Mouse (Mus musculus) embryonic facial prominence, embryonic 15.5 days (tissue): ENCODE results near the gene Irak2. TPM values are rescaled to one million over a fixed set of nuclear protein-coding genes. Genes with fewer than 3 reads are reported as not detected.
"Not testable (repeated sequence)": the region's sequence is repeated elsewhere in the genome, so short reads cannot be mapped to it uniquely, and the experiment has no call there.

ENCODE experiments used
- ATAC-seq: fragments of 200-750 bp; cut with Nextera tagmentation; 2 replicates; pipeline ENCODE4 v1.8.0; 2017; ENCODE audit warnings: low read depth, moderate TSS enrichment; ENCODE audit not compliant: insufficient number of reproducible peaks, low FRiP score, low TSS enrichment
- H3K27ac ChIP-seq: fragments of 300-500 bp; sonication (generic); replicated peaks from 2 replicates; pipeline ENCODE4 v1.5.1; 2015; ENCODE audit warnings: mild to moderate bottlenecking, inconsistent platforms
- H3K27me3 ChIP-seq: fragments of 300-500 bp; sonication (generic); 2 replicates; pipeline ENCODE4 v1.6.1; 2015; ENCODE audit warnings: inconsistent platforms
- H3K36me3 ChIP-seq: fragments of 300-500 bp; sonication (generic); 2 replicates; pipeline ENCODE4 v1.6.1; 2015; ENCODE audit warnings: mild to moderate bottlenecking, inconsistent platforms
- H3K4me1 ChIP-seq: fragments of 300-500 bp; sonication (generic); 2 replicates; pipeline ENCODE4 v1.6.1; 2015; ENCODE audit warnings: inconsistent platforms
- H3K4me2 ChIP-seq: fragments of 300-500 bp; sonication (generic); replicated peaks from 2 replicates; pipeline ENCODE4 v1.6.1; 2015; ENCODE audit warnings: mild to moderate bottlenecking, inconsistent platforms
- H3K4me3 ChIP-seq: fragments of 300-500 bp; sonication (generic); replicated peaks from 2 replicates; pipeline ENCODE4 v1.5.1; 2015; ENCODE audit warnings: mild to moderate bottlenecking, inconsistent platforms
- H3K9ac ChIP-seq: fragments of 300-500 bp; sonication (generic); 2 replicates; pipeline ENCODE4 v1.6.1; 2015; ENCODE audit warnings: inconsistent platforms
- H3K9me3 ChIP-seq: fragments of 300-500 bp; sonication (generic); replicated peaks from 2 replicates; pipeline ENCODE4 v1.6.1; 2016; ENCODE audit warnings: inconsistent platforms
- WGBS: fragments of 180-500 bp; shearing (Covaris S2); methylation state at CpG from one replicate; pipeline ENCODE4 v1.1.7; 2015; 5-methylcytosine and 5-hydroxymethylcytosine counted together
- polyA plus RNA-seq: library from polyadenylated mRNA; unstranded; fragments of >200 nt; fragmentation: Nextera tagmentation; extraction: Ambion mirVana; gene quantifications from 2 replicates; pipeline ENCODE4 v1.2.1, GENCODE M21; 2015

Gene Irak2
- polyA plus RNA-seq, 1 experiment from 2014 or later: 4.0 TPM

- not testable (repeated sequence) for H3K27me3 ChIP-seq, H3K27ac ChIP-seq, ATAC-seq, H3K36me3 ChIP-seq, H3K4me1 ChIP-seq, H3K4me2 ChIP-seq, H3K9ac ChIP-seq, H3K4me3 ChIP-seq, H3K9me3 ChIP-seq
- WGBS: 85% methylated on average over 1 of the region's 1 CpGs
Observed at GRCm38 (mm10) chr6:113672029-113672428, 33.8 kb downstream of the Irak2 start.

GRCm38 (mm10) chr6:113672989-113673388 lies 34.7 kb downstream of the Irak2 start:
- no peaks in the 10 kb centered on the region for H3K27me3 ChIP-seq
- H3K36me3 ChIP-seq: no peaks in the 10 kb centered on the region
- no peak overlapping the region for H3K9ac ChIP-seq
- H3K4me1 ChIP-seq: peaks cover 6% of the 10 kb centered on the region
- no peak for ATAC-seq
- H3K9me3 ChIP-seq: no peaks in the 10 kb centered on the region
- 75% methylated on average over 6 of the region's 6 CpGs for WGBS
- no peak overlapping the region for H3K27ac ChIP-seq
- H3K4me3 ChIP-seq: no peak overlapping the region
- no peak overlapping the region for H3K4me2 ChIP-seq

GRCm38 (mm10) chr6:113675234-113675633 lies 37.0 kb downstream of the Irak2 start:
- Histone ChIP-seq H3K27me3 (no peaks in the 10 kb centered on the region), H3K9me3 (no peaks in the 10 kb centered on the region), H3K27ac (no peak overlapping the region), H3K4me1 (no peaks in the 10 kb centered on the region), H3K4me2 (no peak overlapping the region), H3K4me3 (no peak overlapping the region), H3K9ac (no peak overlapping the region), H3K36me3 (no peaks in the 10 kb centered on the region)
- WGBS: 68% methylated on average over 4 of the region's 4 CpGs
- ATAC-seq: no peak

DNA sequence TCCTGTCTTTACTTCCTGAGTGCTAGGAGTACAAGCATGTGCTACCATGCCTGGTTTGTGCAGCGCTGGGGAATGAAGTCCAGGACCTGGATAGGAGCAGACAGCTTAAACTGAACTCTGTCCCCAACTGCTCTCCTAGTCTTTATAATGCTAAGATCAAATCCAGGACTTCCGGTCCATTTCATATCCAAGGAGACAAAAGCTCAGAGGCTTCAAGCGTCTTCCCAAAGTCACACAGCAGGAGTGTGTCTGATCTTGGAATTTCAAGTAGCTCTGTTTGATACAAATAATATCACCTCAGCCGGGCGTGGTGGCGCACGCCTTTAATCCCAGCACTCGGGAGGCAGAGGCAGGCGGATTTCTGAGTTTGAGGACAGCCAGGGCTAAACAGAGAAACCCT lies 37.7 kb downstream of the Irak2 start:
- 94% methylated on average over 9 of the region's 9 CpGs for WGBS
- Histone ChIP-seq H3K4me1 (no peaks in the 10 kb centered on the region), H3K27me3 (no peaks in the 10 kb centered on the region), H3K4me3 (no peak overlapping the region), H3K27ac (no peak overlapping the region), H3K9me3 (no peaks in the 10 kb centered on the region), H3K4me2 (no peak overlapping the region), H3K9ac (no peak overlapping the region), H3K36me3 (no peaks in the 10 kb centered on the region)
- no peak for ATAC-seq

DNA sequence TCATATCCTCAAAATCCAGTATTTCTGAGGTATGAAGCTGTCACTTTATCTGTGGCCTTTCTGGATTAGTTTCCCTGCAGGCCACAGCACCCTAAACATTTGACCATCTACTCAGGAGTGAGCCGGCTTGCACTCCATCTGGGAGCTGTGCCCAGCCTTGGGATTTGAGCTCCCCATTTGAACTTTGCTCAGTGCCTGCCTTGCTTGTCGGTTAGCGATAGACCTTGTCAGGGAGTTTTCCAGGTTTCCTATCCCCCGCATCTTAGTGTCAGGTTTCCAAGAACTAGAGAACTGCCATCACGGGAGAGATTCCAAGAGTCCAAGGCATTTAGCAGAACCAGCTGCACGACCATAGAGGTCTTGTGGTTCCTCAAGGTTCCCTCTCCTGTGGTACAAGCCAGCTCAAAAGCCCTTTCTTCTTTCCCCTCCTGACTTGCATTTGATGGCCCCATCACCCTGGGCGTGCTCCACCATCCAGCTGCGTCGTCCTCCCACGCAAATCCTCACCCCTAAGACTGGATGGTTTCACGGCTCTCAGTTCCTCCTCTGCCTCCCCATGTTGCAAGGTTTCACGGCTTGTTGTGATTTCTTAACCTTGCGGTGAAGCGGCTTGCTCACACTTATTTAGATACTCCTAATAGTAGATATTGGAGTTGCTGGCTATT lies 38.9 kb downstream of the Irak2 start:
- ATAC-seq: no peak
- H3K27me3 ChIP-seq: no peaks in the 10 kb centered on the region
- no peaks in the 10 kb centered on the region for H3K36me3 ChIP-seq
- WGBS: 55% methylated on average over 14 of the region's 14 CpGs
- no peak overlapping the region for H3K4me3 ChIP-seq
- no peak overlapping the region for H3K9ac ChIP-seq
- H3K27ac ChIP-seq: no peak overlapping the region
- no peaks in the 10 kb centered on the region for H3K9me3 ChIP-seq
- no peaks in the 10 kb centered on the region for H3K4me1 ChIP-seq
- no peak overlapping the region for H3K4me2 ChIP-seq

- ATAC-seq: no peak
- H3K27me3 ChIP-seq: no peaks in the 10 kb centered on the region
- 71% methylated on average over 14 of the region's 14 CpGs for WGBS
- H3K36me3 ChIP-seq: no peaks in the 10 kb centered on the region
- no peak overlapping the region for H3K27ac ChIP-seq
- no peaks in the 10 kb centered on the region for H3K9me3 ChIP-seq
- H3K4me3 ChIP-seq: no peak overlapping the region
- H3K4me1 ChIP-seq: no peaks in the 10 kb centered on the region
- H3K9ac ChIP-seq: no peak overlapping the region
- no peak overlapping the region for H3K4me2 ChIP-seq
Observed at GRCm38 (mm10) chr6:113678246-113679012, 40.2 kb downstream of the Irak2 start.

- WGBS: 69% methylated on average over 9 of the region's 9 CpGs
- H3K9ac ChIP-seq: no peak overlapping the region
- ATAC-seq: no peak
- H3K27me3 ChIP-seq: no peaks in the 10 kb centered on the region
- H3K9me3 ChIP-seq: no peaks in the 10 kb centered on the region
- H3K4me2 ChIP-seq: no peak overlapping the region
- H3K27ac ChIP-seq: no peak overlapping the region
- no peaks in the 10 kb centered on the region for H3K4me1 ChIP-seq
- H3K4me3 ChIP-seq: no peak overlapping the region
- no peaks in the 10 kb centered on the region for H3K36me3 ChIP-seq
Observed at GRCm38 (mm10) chr6:113679993-113680566, 41.8 kb downstream of the Irak2 start.

- Histone ChIP-seq H3K4me1 (no peaks in the 10 kb centered on the region), H3K27ac (no peak overlapping the region), H3K4me3 (no peak overlapping the region), H3K36me3 (no peaks in the 10 kb centered on the region), H3K27me3 (no peaks in the 10 kb centered on the region), H3K9me3 (no peaks in the 10 kb centered on the region), H3K9ac (no peak overlapping the region), H3K4me2 (no peak overlapping the region)
- WGBS: 27% methylated on average over 4 of the region's 4 CpGs
- peak; percentile 31; the same call in 1 of the 2 replicates for ATAC-seq
Observed at GRCm38 (mm10) chr6:113681271-113681670, 43.0 kb downstream of the Irak2 start.

DNA sequence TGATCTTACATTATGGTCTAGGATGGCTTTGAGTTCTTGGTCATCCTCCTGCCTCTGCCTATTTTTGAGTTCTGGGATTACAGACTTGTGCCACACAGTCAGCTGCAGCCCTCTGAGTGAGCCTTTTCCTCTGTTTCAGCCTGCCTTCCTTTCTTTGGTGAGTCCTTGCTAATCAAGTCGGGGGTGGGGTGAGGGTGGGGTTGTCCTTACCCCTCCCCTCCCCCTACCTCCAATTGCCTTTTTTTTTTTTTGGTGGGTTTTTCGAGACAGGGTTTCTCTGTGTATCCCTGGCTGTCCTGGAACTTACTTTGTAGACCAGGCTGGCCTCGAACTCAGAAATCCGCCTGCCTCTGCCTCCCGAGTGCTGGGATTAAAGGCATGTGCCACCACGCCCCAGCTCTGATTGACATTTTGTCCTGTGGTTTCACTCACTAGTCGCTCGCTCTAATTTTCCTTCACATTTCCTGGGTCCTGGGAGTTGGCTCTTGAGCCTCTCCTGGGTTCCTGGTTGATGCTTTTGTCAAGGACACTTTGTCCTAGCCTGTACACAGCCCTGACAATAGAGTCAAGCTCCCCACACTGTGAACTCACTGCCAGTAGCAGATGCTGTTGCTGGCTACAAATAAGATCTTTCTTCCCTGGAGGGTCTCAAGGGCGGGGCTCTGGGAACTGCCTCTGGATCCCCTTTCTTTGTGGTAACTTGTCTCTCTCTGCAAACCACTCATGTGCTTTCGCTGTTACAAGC lies 45.0 kb downstream of the Irak2 start:
- WGBS: 79% methylated on average over 10 of the region's 10 CpGs
- Histone ChIP-seq H3K4me3 (no peak overlapping the region), H3K4me1 (no peaks in the 10 kb centered on the region), H3K36me3 (no peaks in the 10 kb centered on the region), H3K4me2 (no peak overlapping the region), H3K9ac (no peak overlapping the region), H3K9me3 (no peaks in the 10 kb centered on the region), H3K27ac (no peak overlapping the region), H3K27me3 (no peaks in the 10 kb centered on the region)
- ATAC-seq: no peak

- H3K36me3 ChIP-seq: no peaks in the 10 kb centered on the region
- 38% methylated on average over 8 of the region's 8 CpGs for WGBS
- H3K27me3 ChIP-seq: no peaks in the 10 kb centered on the region
- H3K4me3 ChIP-seq: no peak overlapping the region
- H3K27ac ChIP-seq: no peak overlapping the region; the same call in 1 of the 2 replicates
- no peaks in the 10 kb centered on the region for H3K9me3 ChIP-seq
- no peak overlapping the region for H3K4me2 ChIP-seq
- peaks cover 14% of the 10 kb centered on the region for H3K4me1 ChIP-seq
- ATAC-seq: no peak
- no peak overlapping the region; the same call in 1 of the 2 replicates for H3K9ac ChIP-seq
Observed at GRCm38 (mm10) chr6:113686551-113687125, 48.4 kb downstream of the Irak2 start.

GRCm38 (mm10) chr6:113690008-113690399 lies 51.7 kb downstream of the Irak2 start:
- Histone ChIP-seq H3K27ac (peak overlapping the region; percentile 22; the same call in 1 of the 2 replicates), H3K27me3 (no peaks in the 10 kb centered on the region), H3K9me3 (no peaks in the 10 kb centered on the region), H3K36me3 (no peaks in the 10 kb centered on the region), H3K4me1 (peaks cover 14% of the 10 kb centered on the region), H3K4me3 (no peak overlapping the region), H3K4me2 (0 out of 2 replicates have a peak overlapping the region, but pooled peaks have one; percentile 21), H3K9ac (no peak overlapping the region)
- no peak for ATAC-seq
- WGBS: 18% methylated on average over 7 of the region's 7 CpGs
